In genomic region chr15:59713965-59714739, GRCm38 (mm10) we compare ENCODE assay signal across 10 mouse cellular contexts.
DNase-seq lines count a peak whose midpoint lies in the region; ATAC-seq and TF ChIP-seq lines count a peak whose summit lies in the region.
"Had no signal": no experiment of that assay in that cellular context is flagged by ENCODE, and none has a peak within 500 bp of the region (broad histone marks: within the 10 kb centered on the region; RNA-seq: fewer than 3 reads in every experiment).

No protein-coding gene starts in this region.

- no peak overlapping the region for H3K4me3 ChIP-seq in lung, embryonic 14.5 days (ENCODE audit: low read depth, low read length)
- no peak overlapping the region for H3K4me3 ChIP-seq in bone marrow, adult 2 months (replicated peaks; ENCODE audit: control insufficient read depth, low read depth, low read length)
- H3K4me3 ChIP-seq in kidney, embryonic 16.5 days (ENCODE audit: low read length) = no peak overlapping the region
- H3K4me3 ChIP-seq: heart, embryonic 12.5 days had no signal

- H3K27ac ChIP-seq in lung, embryonic 14.5 days (ENCODE audit: low read depth) = no peak overlapping the region
- peak overlapping the region; percentile 30; the same call in 1 of the 2 replicates for H3K27ac ChIP-seq in bone marrow, adult 2 months (ENCODE audit: control insufficient read depth, insufficient read depth, low read depth, low read length, poor library complexity)
- H3K27ac ChIP-seq in kidney, embryonic 16.5 days (ENCODE audit: low read length) = peak overlapping the region; percentile 37

- H3K9ac ChIP-seq in lung, embryonic 14.5 days = no peak overlapping the region
- H3K9ac ChIP-seq in kidney, embryonic 16.5 days (replicated peaks; ENCODE audit: low read length) = no peak overlapping the region
- H3K9ac ChIP-seq: heart, embryonic 12.5 days had no signal

- H3K36me3 ChIP-seq in lung, embryonic 14.5 days (ENCODE audit: insufficient read depth) = no peaks in the 10 kb centered on the region
- no peaks in the 10 kb centered on the region for H3K36me3 ChIP-seq in kidney, embryonic 16.5 days (ENCODE audit: insufficient read depth, low read length)
- H3K36me3 ChIP-seq: heart, embryonic 12.5 days had no signal

- no peak overlapping the region for H3K4me2 ChIP-seq in lung, embryonic 14.5 days
- H3K4me2 ChIP-seq in kidney, embryonic 16.5 days (replicated peaks; ENCODE audit: low read depth, low read length) = no peak overlapping the region
- H3K4me2 ChIP-seq: heart, embryonic 12.5 days had no signal

- no peaks in the 10 kb centered on the region for H3K9me3 ChIP-seq in lung, embryonic 14.5 days (ENCODE audit: low read depth, low read length)
- no peaks in the 10 kb centered on the region for H3K9me3 ChIP-seq in kidney, embryonic 16.5 days (ENCODE audit: low read length)
- H3K9me3 ChIP-seq: heart, embryonic 12.5 days had no signal

- H3K4me1 ChIP-seq in lung, embryonic 14.5 days (ENCODE audit: insufficient read depth) = no peaks in the 10 kb centered on the region
- H3K4me1 ChIP-seq in bone marrow, adult 2 months (ENCODE audit: control insufficient read depth, insufficient read depth, low read length) = peaks cover 11% of the 10 kb centered on the region
- peaks cover 15% of the 10 kb centered on the region for H3K4me1 ChIP-seq in kidney, embryonic 16.5 days (ENCODE audit: insufficient read depth, low read length)

- WGBS in lung, embryonic 14.5 days = 60% methylated on average over 8 of the region's 8 CpGs
- 27% methylated on average over 8 of the region's 8 CpGs for WGBS in bone marrow, adult 2 months
- 12% methylated on average over 8 of the region's 8 CpGs for WGBS in kidney, embryonic 16.5 days

- no peak for TF ChIP-seq POLR2A in bone marrow, adult 2 months (IDR thresholded peaks at IDR 0.05; ENCODE audit: borderline replicate concordance, control insufficient read depth, low read depth, low read length)

- no peaks in the 10 kb centered on the region for H3K27me3 ChIP-seq in lung, embryonic 14.5 days (ENCODE audit: insufficient read depth, low read length)
- H3K27me3 ChIP-seq in kidney, embryonic 16.5 days (ENCODE audit: insufficient read depth, low read length) = no peaks in the 10 kb centered on the region
- H3K27me3 ChIP-seq: heart, embryonic 12.5 days had no signal

- no peak for TF ChIP-seq CTCF in lung, embryonic 14.5 days (IDR thresholded peaks at IDR 0.05; ENCODE audit: low read depth)
- TF ChIP-seq CTCF in bone marrow, adult 2 months (IDR thresholded peaks at IDR 0.05; ENCODE audit: control insufficient read depth, insufficient read depth, low read length) = no peak

- no peak for ATAC-seq in lung, embryonic 14.5 days (ENCODE audit: insufficient read depth)
- peak; percentile 79 for ATAC-seq in kidney, embryonic 16.5 days (ENCODE audit: low FRiP score, low TSS enrichment)
- peak; percentile 23; the same call in 1 of the 2 replicates for ATAC-seq in neutrophil, adult 5-6 weeks (ENCODE audit: extremely low read depth, insufficient number of reproducible peaks, low FRiP score, poor library complexity, severe bottlenecking)

- DNase-seq in lung, embryonic 14.5 days = peak; percentile 52
- DNase-seq in lung, postnatal 10 days = no peak
- DNase-seq in right cerebral cortex, postnatal 10 days (ENCODE audit: low spot score in 2 of 2) = no peak
- DNase-seq in gastrocnemius, postnatal 10 days = no peak
- no peak for DNase-seq in cerebellum, adult 9-10 months
- DNase-seq: cerebellum, postnatal 25 days had no signal
